8 mouse cellular contexts compared by ENCODE assay signal in genomic region chr5:137628498-137629305, GRCm38 (mm10). TPM values are rescaled to one million over a fixed set of nuclear protein-coding genes. Genes with fewer than 3 reads are reported as not detected.
DNase-seq lines count a peak whose midpoint lies in the region; ATAC-seq lines count a peak whose summit lies in the region.

Gene Fbxo24, minus strand, starts transcription at chr5:137629002.
Gene Lrch4, plus strand, starts transcription at chr5:137629121.
Gene Gm20605, plus strand, starts transcription at chr5:137629175.

- no peaks in the 10 kb centered on the region for H3K27me3 ChIP-seq in heart, embryonic 10.5 days (ENCODE audit: insufficient read depth, poor library complexity, severe bottlenecking)
- no peaks in the 10 kb centered on the region for H3K27me3 ChIP-seq in kidney, embryonic 15.5 days

- H3K9ac ChIP-seq in kidney, embryonic 15.5 days, result peak within 1 kb of the TSS; percentile 80

- H3K4me2 ChIP-seq in kidney, embryonic 15.5 days, result peak within 1 kb of the TSS; percentile 79

- peak within 1 kb of the TSS; percentile 75 for H3K4me3 ChIP-seq in heart, embryonic 10.5 days
- peak within 1 kb of the TSS; percentile 82 for H3K4me3 ChIP-seq in kidney, embryonic 15.5 days (replicated peaks)

- H3K4me1 ChIP-seq in heart, embryonic 10.5 days, result peaks cover 33% of the 10 kb centered on the region
- peaks cover 60% of the 10 kb centered on the region for H3K4me1 ChIP-seq in kidney, embryonic 15.5 days

- under 1% methylated on average over 46 of the region's 46 CpGs for WGBS in heart, embryonic 10.5 days
- WGBS in kidney, embryonic 15.5 days, result 0% methylated on average over 46 of the region's 46 CpGs

- ATAC-seq in erythroblast, adult 5-6 weeks (replicated peaks; ENCODE audit: low FRiP score, poor library complexity, severe bottlenecking), result peak; percentile 90
- ATAC-seq in kidney, embryonic 15.5 days (replicated peaks; ENCODE audit: low FRiP score), result peak; percentile 96
- peak; percentile 77 for ATAC-seq in monocyte, adult 5-6 weeks (replicated peaks; ENCODE audit: insufficient number of reproducible peaks, low FRiP score, low TSS enrichment, poor library complexity, severe bottlenecking)

- H3K27ac ChIP-seq in heart, embryonic 10.5 days, result peak within 1 kb of the TSS; percentile 92
- peak within 1 kb of the TSS; percentile 99 for H3K27ac ChIP-seq in kidney, embryonic 15.5 days

- no peaks in the 10 kb centered on the region for H3K9me3 ChIP-seq in heart, embryonic 10.5 days
- H3K9me3 ChIP-seq in kidney, embryonic 15.5 days (replicated peaks), result no peaks in the 10 kb centered on the region

- peaks cover 7% of the 10 kb centered on the region for H3K36me3 ChIP-seq in heart, embryonic 10.5 days
- peaks cover 13% of the 10 kb centered on the region for H3K36me3 ChIP-seq in kidney, embryonic 15.5 days

- peak; percentile 97 to 99 for DNase-seq in B cell, adult 2 months
- DNase-seq in brain, adult 2 months (ENCODE audit: low read depth, low spot score), result peak; percentile 100
- peak; percentile 100 for DNase-seq in heart, embryonic 10.5 days (ENCODE audit: low spot score)
- peak; percentile 99 for DNase-seq in liver
- DNase-seq in spleen, postnatal 4 days (ENCODE audit: low spot score in 2 of 2), result peak; percentile 97 to 99

RNA-seq across cellular contexts. Expression of gene Fbxo24, which starts in this region (rescaled TPM):
- not detected in 2 replicates for total RNA-seq in erythroblast, adult 5-6 weeks (2015; ENCODE audit: low replicate concordance)
- not detected in 2 replicates for total RNA-seq in erythroblast, adult 5-6 weeks (2017; ENCODE audit: low replicate concordance)
- 0.28 and 0.31 TPM in 2 replicates for polyA plus RNA-seq in heart, embryonic 10.5 days (2016; fragmentation: Nextera tagmentation; extraction: Ambion mirVana)
- 0.16 and 0.17 TPM in 2 replicates for polyA plus RNA-seq in kidney, embryonic 15.5 days (2015; fragmentation: Nextera tagmentation; extraction: Ambion mirVana)
- not detected in 3 replicates for total RNA-seq in monocyte, adult 5-6 weeks (2017)

RNA-seq across cellular contexts. Expression of gene Lrch4, which starts in this region (rescaled TPM):
- total RNA-seq in erythroblast, adult 5-6 weeks (2015; ENCODE audit: low replicate concordance), result 9.0 and 27.2 TPM in 2 replicates
- total RNA-seq in erythroblast, adult 5-6 weeks (2017; ENCODE audit: low replicate concordance), result 10.6 and 13.9 TPM in 2 replicates
- polyA plus RNA-seq in heart, embryonic 10.5 days (2016; fragmentation: Nextera tagmentation; extraction: Ambion mirVana), result 23.3 and 23.7 TPM in 2 replicates
- polyA plus RNA-seq in kidney, embryonic 15.5 days (2015; fragmentation: Nextera tagmentation; extraction: Ambion mirVana), result 47.4 and 50.6 TPM in 2 replicates
- total RNA-seq in monocyte, adult 5-6 weeks (2017), result 34.9 to 86.0 TPM (median 77.2 TPM) in 3 replicates

RNA-seq across cellular contexts. Expression of gene Gm20605, which starts in this region (rescaled TPM):
- 1.9 and 6.3 TPM in 2 replicates for total RNA-seq in erythroblast, adult 5-6 weeks (2015; ENCODE audit: low replicate concordance)
- 0.94 and 4.7 TPM in 2 replicates for total RNA-seq in erythroblast, adult 5-6 weeks (2017; ENCODE audit: low replicate concordance)
- polyA plus RNA-seq in heart, embryonic 10.5 days (2016; fragmentation: Nextera tagmentation; extraction: Ambion mirVana), result 7.7 and 9.8 TPM in 2 replicates
- 10.4 and 13.1 TPM in 2 replicates for polyA plus RNA-seq in kidney, embryonic 15.5 days (2015; fragmentation: Nextera tagmentation; extraction: Ambion mirVana)
- total RNA-seq in monocyte, adult 5-6 weeks (2017), result 12.9 to 28.7 TPM (median 25.9 TPM) in 3 replicates

Comparison
In these comparisons a context has a peak if more than half of its experiments do, and no peak if none do; other contexts are left out.
1. Peak in every context shown above with its lines: DNase-seq, ATAC-seq, H3K4me3 ChIP-seq and H3K27ac ChIP-seq.